Comparison of ENCODE assay signal across 8 mouse cellular contexts in genomic region chr15:77839529-77840286, GRCm38 (mm10). TPM values are rescaled to one million over a fixed set of nuclear protein-coding genes. Genes with fewer than 3 reads are reported as not detected.
A peak's percentile ranks its signal among the peaks of the same experiment; 100 is the strongest.
DNase-seq lines count a peak whose midpoint lies in the region; ATAC-seq and TF ChIP-seq lines count a peak whose summit lies in the region.

No protein-coding gene starts in this region.

- no peak for TF ChIP-seq CTCF in MEL (IDR thresholded peaks at IDR 0.05 in 2 of 3, conservative IDR thresholded peaks at IDR 0.05 in 1 of 3; ENCODE audit: control insufficient read depth in 1 of 3, insufficient read depth in 1 of 3, low read depth in 2 of 3, low read length in 3 of 3, poor library complexity in 1 of 3, severe bottlenecking in 1 of 3)

- H3K9me3 ChIP-seq in heart, embryonic 15.5 days (replicated peaks): no peaks in the 10 kb centered on the region
- no peaks in the 10 kb centered on the region for H3K9me3 ChIP-seq in MEL (replicated peaks; ENCODE audit: insufficient read depth, low read length)
- no peaks in the 10 kb centered on the region for H3K9me3 ChIP-seq in heart, embryonic 16.5 days (replicated peaks; ENCODE audit: control insufficient read depth, low read length)
- H3K9me3 ChIP-seq in midbrain, embryonic 10.5 days (replicated peaks): no peaks in the 10 kb centered on the region

- H3K4me2 ChIP-seq in heart, embryonic 15.5 days: peak overlapping the region; percentile 77
- peak overlapping the region; percentile 88 for H3K4me2 ChIP-seq in heart, embryonic 16.5 days (ENCODE audit: low read depth, low read length)

- no peak for TF ChIP-seq EP300 in MEL (IDR thresholded peaks at IDR 0.05; ENCODE audit: low read depth in 1 of 2, low read length in 2 of 2)

- WGBS in heart, embryonic 15.5 days: 8% methylated on average over 10 of the region's 10 CpGs
- 8% methylated on average over 10 of the region's 10 CpGs for WGBS in heart, embryonic 16.5 days
- WGBS in midbrain, embryonic 10.5 days: 9% methylated on average over 10 of the region's 10 CpGs

- DNase-seq in heart, postnatal 25 days (ENCODE audit: low spot score): no peak
- DNase-seq in MEL (ENCODE audit: low read depth, low spot score): no peak
- DNase-seq in midbrain, embryonic 10.5 days (ENCODE audit: low spot score): no peak
- no peak for DNase-seq in layer of hippocampus, adult 8-10 months (ENCODE audit: low spot score in 2 of 2)
- DNase-seq in cerebellum, postnatal 4 days (ENCODE audit: low spot score in 2 of 2): no peak

- peak overlapping the region; percentile 94 for H3K9ac ChIP-seq in heart, embryonic 15.5 days
- peak overlapping the region; percentile 35 for H3K9ac ChIP-seq in MEL (ENCODE audit: control insufficient read depth, low read depth, low read length, poor library complexity, severe bottlenecking)
- peak overlapping the region; percentile 89 for H3K9ac ChIP-seq in heart, embryonic 16.5 days (ENCODE audit: low read length)

- H3K4me3 ChIP-seq in heart, embryonic 15.5 days: peak overlapping the region; percentile 95
- H3K4me3 ChIP-seq in MEL (ENCODE audit: control insufficient read depth in 1 of 2, insufficient read depth in 1 of 2, low read depth in 2 of 2, low read length in 2 of 2): peak overlapping the region in 1 of 2 experiments; percentile 40; a peak in 2 of 4 replicates
- peak overlapping the region; percentile 87 for H3K4me3 ChIP-seq in heart, embryonic 16.5 days (ENCODE audit: low read length)
- H3K4me3 ChIP-seq in midbrain, embryonic 10.5 days: peak overlapping the region; percentile 89

- peaks cover 57% of the 10 kb centered on the region for H3K4me1 ChIP-seq in heart, embryonic 15.5 days (replicated peaks)
- peaks cover 14 to 51% of the 10 kb centered on the region in 2 experiments for H3K4me1 ChIP-seq in MEL (ENCODE audit: control insufficient read depth in 1 of 2, insufficient read depth in 2 of 2, low read length in 2 of 2)
- H3K4me1 ChIP-seq in heart, embryonic 16.5 days (ENCODE audit: control insufficient read depth, insufficient read depth, low read length): peaks cover 51% of the 10 kb centered on the region
- peaks cover 63% of the 10 kb centered on the region for H3K4me1 ChIP-seq in midbrain, embryonic 10.5 days

- no peak for TF ChIP-seq RAD21 in MEL (IDR thresholded peaks at IDR 0.05; ENCODE audit: low read depth, low read length)

- H3K79me2 ChIP-seq in MEL (ENCODE audit: control insufficient read depth, insufficient read depth, low read length, poor library complexity): peaks cover 68% of the 10 kb centered on the region

- no peaks in the 10 kb centered on the region for H3K36me3 ChIP-seq in heart, embryonic 15.5 days
- H3K36me3 ChIP-seq in MEL (ENCODE audit: control insufficient read depth in 1 of 2, insufficient read depth in 2 of 2, low read length in 2 of 2): peaks cover 0 to 54% of the 10 kb centered on the region in 2 experiments; a peak in 2 of 4 replicates
- H3K36me3 ChIP-seq in heart, embryonic 16.5 days (ENCODE audit: control insufficient read depth, insufficient read depth): no peaks in the 10 kb centered on the region
- H3K36me3 ChIP-seq in midbrain, embryonic 10.5 days: no peaks in the 10 kb centered on the region

- intact Hi-C loops in heart, postnatal 25 days (cut with DNase I): loop anchor here (1.0 to 5.0 kb wide), 4 partner anchors 17 to 78 kb away; no protein-coding TSS in a partner anchor

- H3K27ac ChIP-seq in heart, embryonic 15.5 days: peak overlapping the region; percentile 98
- H3K27ac ChIP-seq in MEL (ENCODE audit: control insufficient read depth, low read depth, low read length): peak overlapping the region; percentile 9
- H3K27ac ChIP-seq in heart, embryonic 16.5 days (ENCODE audit: low read length): peak overlapping the region; percentile 94
- peak overlapping the region; percentile 68 for H3K27ac ChIP-seq in midbrain, embryonic 10.5 days (replicated peaks)

- no peak for TF ChIP-seq POLR2A in MEL (IDR thresholded peaks at IDR 0.05; ENCODE audit: control insufficient read depth in 1 of 2, insufficient read depth in 1 of 2, low read depth in 1 of 2, low read length in 2 of 2, poor library complexity in 1 of 2)

- ATAC-seq in heart, embryonic 15.5 days (replicated peaks; ENCODE audit: insufficient number of reproducible peaks, insufficient read depth, low FRiP score, low read depth): no peak
- no peak for ATAC-seq in heart, embryonic 16.5 days (replicated peaks; ENCODE audit: extremely low read depth, insufficient read depth, low FRiP score)
- no peak for ATAC-seq in megakaryocyte progenitor cell, adult 5-6 weeks (replicated peaks; ENCODE audit: poor library complexity)

- no peaks in the 10 kb centered on the region for H3K27me3 ChIP-seq in heart, embryonic 15.5 days
- no peaks in the 10 kb centered on the region for H3K27me3 ChIP-seq in MEL (ENCODE audit: control insufficient read depth in 1 of 2, insufficient read depth in 2 of 2, low read length in 2 of 2)
- no peaks in the 10 kb centered on the region for H3K27me3 ChIP-seq in heart, embryonic 16.5 days (ENCODE audit: control insufficient read depth, insufficient read depth, low read length)
- peaks cover 40% of the 10 kb centered on the region for H3K27me3 ChIP-seq in midbrain, embryonic 10.5 days (ENCODE audit: low read depth, poor library complexity, severe bottlenecking)

TF ChIP-seq in MEL, 35 proteins besides CTCF, POLR2A, EP300 and RAD21:
- TF ChIP-seq ZNF384 (IDR thresholded peaks at IDR 0.05; ENCODE audit: low read depth, low read length) (no peak), HCFC1 (IDR thresholded peaks at IDR 0.05; ENCODE audit: low read depth, low read length) (no peak), MYC (IDR thresholded peaks at IDR 0.05; ENCODE audit: low read depth, low read length) (no peak), ZKSCAN1 (IDR thresholded peaks at IDR 0.05; ENCODE audit: low read depth, low read length) (no peak), TBP (IDR thresholded peaks at IDR 0.05; ENCODE audit: low read depth, low read length) (no peak), USF2 (IDR thresholded peaks at IDR 0.05; ENCODE audit: borderline replicate concordance in 1 of 2, insufficient read depth in 1 of 2, low read depth in 1 of 2, low read length in 2 of 2) (no peak), NRF1 (IDR thresholded peaks at IDR 0.05; ENCODE audit: insufficient read depth, low read depth, low read length, poor library complexity, severe bottlenecking) (no peak), SMC3 (IDR thresholded peaks at IDR 0.05; ENCODE audit: low read depth, low read length) (no peak), MAFK (IDR thresholded peaks at IDR 0.05; ENCODE audit: borderline replicate concordance, low read depth, low read length) (no peak), MXI1 (IDR thresholded peaks at IDR 0.05; ENCODE audit: low read depth, low read length) (no peak), TAL1 (IDR thresholded peaks at IDR 0.05; ENCODE audit: low read length) (no peak), ZMIZ1 (IDR thresholded peaks at IDR 0.05; ENCODE audit: low read depth, low read length) (no peak), USF1 (IDR thresholded peaks at IDR 0.05; ENCODE audit: low read depth, low read length) (no peak), CHD2 (IDR thresholded peaks at IDR 0.05; ENCODE audit: low read length) (no peak), NELFE (IDR thresholded peaks at IDR 0.05; ENCODE audit: low read depth, low read length) (no peak), POLR2AphosphoS2 (IDR thresholded peaks at IDR 0.05; ENCODE audit: low read length) (no peak), MEF2A (IDR thresholded peaks at IDR 0.05; ENCODE audit: extremely low read depth, insufficient replicate concordance, low read depth, low read length, poor library complexity, severe bottlenecking) (no peak), RCOR1 (IDR thresholded peaks at IDR 0.05; ENCODE audit: low read depth, low read length) (no peak), JUND (IDR thresholded peaks at IDR 0.05; ENCODE audit: low read depth, low read length) (no peak)

RNA-seq across cellular contexts. Expression of gene Myh9, which starts 2.3 kb away (rescaled TPM):
- 25.2 and 33.7 TPM in 2 replicates for polyA plus RNA-seq in heart, embryonic 15.5 days (2015; fragmentation: Nextera tagmentation; extraction: Ambion mirVana)
- 100 to 1,000 TPM; 122 to 124 TPM for total RNA-seq in heart, postnatal 25 days (2021)
- 59.3 and 65.1 TPM in 2 replicates for total RNA-seq in MEL (2012; rRNA removed)
- polyA plus RNA-seq in MEL (2012; ENCODE audit: insufficient read depth in 1 of 2, insufficient read length in 2 of 2, low read depth in 1 of 2, low replicate concordance in 2 of 2, missing spikeins in 1 of 2): 100 to 1,000 TPM; 158 to 176 TPM
- polyA plus RNA-seq in heart, embryonic 16.5 days (2015; fragmentation: Nextera tagmentation; extraction: Ambion mirVana): 22.8 and 29.7 TPM in 2 replicates
- polyA plus RNA-seq in midbrain, embryonic 10.5 days (2016; fragmentation: Nextera tagmentation; extraction: Ambion mirVana): 29.0 and 29.4 TPM in 2 replicates
- total RNA-seq in megakaryocyte progenitor cell, adult 5-6 weeks (2015): 167 and 191 TPM in 2 replicates
- total RNA-seq in megakaryocyte progenitor cell, adult 5-6 weeks (2017): 238 and 338 TPM in 2 replicates
- 100 to 1,000 TPM in 3 of 4 experiments, 10 to 100 TPM in 1; 89.0 to 116 (median 104) TPM for total RNA-seq in layer of hippocampus, adult 8-10 months (2022)

Comparison
In these comparisons a context has a peak if more than half of its experiments do, and no peak if none do; other contexts are left out.
1. H3K27ac ChIP-seq: peak in every context shown above with its lines; median percentile 98 in heart, embryonic 15.5 days; 94 in heart, embryonic 16.5 days; 68 in midbrain, embryonic 10.5 days; 9 in MEL.
2. H3K9ac ChIP-seq: peak in every context shown above with its lines; median percentile 94 in heart, embryonic 15.5 days; 89 in heart, embryonic 16.5 days; 35 in MEL.